Mouse (Mus musculus): ENCODE data around the gene C1qtnf12. TPM values are rescaled to one million over a fixed set of nuclear protein-coding genes. Genes with fewer than 3 reads are reported as not detected.

C1qtnf12 gene
- 113 and 116 TPM in 2 replicates for polyA plus RNA-seq (2015; fragmentation: Nextera tagmentation; extraction: Ambion mirVana)

DNA sequence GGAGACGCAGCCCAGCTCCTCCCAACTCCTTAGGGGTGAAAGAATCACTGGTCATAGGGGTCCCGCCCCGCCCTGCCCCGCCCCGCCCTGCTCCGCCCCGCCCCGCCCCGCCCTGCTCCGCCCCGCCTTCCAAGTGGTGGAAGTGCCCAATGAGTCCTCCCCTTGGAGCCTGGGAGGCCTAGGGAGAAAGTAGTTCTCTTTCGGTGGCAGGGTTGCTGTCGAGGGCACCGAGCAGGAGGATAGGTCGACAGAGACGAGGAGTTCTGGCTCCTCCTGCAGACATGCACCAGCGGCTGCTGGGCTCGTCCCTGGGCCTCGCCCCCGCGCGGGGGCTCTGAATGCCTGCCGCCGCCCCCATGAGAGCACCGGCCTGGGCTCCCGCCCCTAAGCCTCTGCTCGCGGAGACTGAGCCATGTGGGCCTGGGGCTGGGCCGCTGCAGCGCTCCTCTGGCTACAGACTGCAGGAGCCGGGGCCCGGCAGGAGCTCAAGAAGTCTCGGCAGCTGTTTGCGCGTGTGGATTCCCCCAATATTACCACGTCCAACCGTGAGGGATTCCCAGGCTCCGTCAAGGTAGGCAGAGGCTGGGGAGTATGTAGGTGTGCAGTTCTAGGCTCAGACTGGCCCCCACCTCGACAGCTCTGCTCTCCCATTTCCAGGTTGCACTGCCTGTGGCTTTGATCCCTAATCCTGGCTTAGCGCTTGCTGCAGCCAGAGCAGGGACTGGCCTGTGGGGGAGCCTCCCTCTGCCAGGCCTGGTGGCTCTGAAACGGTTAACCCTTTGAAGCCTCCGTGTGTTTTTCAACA is at the start of gene C1qtnf12:
C1qtnf12 (plus strand) TSS at position 152 of the 805 bp plus-strand sequence.
- Histone ChIP-seq H3K4me2 (ENCODE audit: low read length) (peak within 1 kb of the TSS; percentile 96), H3K36me3 (ENCODE audit: insufficient read depth, low read length) (peaks cover 25% of the 10 kb centered on the region), H3K9ac (ENCODE audit: low read depth, low read length) (peak within 1 kb of the TSS; percentile 69), H3K4me1 (replicated peaks; ENCODE audit: insufficient read depth, low read length) (no peaks in the 10 kb centered on the region; the same call in 1 of the 2 replicates), H3K9me3 (replicated peaks; ENCODE audit: low read length) (no peaks in the 10 kb centered on the region), H3K27ac (peak within 1 kb of the TSS; percentile 82), H3K4me3 (replicated peaks; ENCODE audit: low read depth, low read length) (peak within 1 kb of the TSS; percentile 59), H3K27me3 (ENCODE audit: insufficient read depth, low read length) (no peaks in the 10 kb centered on the region)
- DNase-seq (ENCODE audit: low spot score) = peak; percentile 76
- under 1% methylated on average over 42 of the region's 42 CpGs for WGBS
- TF ChIP-seq CTCF (IDR thresholded peaks at IDR 0.05; ENCODE audit: low read depth) = no peak
- peak; percentile 81 for ATAC-seq (replicated peaks; ENCODE audit: low FRiP score, low read depth)

DNA sequence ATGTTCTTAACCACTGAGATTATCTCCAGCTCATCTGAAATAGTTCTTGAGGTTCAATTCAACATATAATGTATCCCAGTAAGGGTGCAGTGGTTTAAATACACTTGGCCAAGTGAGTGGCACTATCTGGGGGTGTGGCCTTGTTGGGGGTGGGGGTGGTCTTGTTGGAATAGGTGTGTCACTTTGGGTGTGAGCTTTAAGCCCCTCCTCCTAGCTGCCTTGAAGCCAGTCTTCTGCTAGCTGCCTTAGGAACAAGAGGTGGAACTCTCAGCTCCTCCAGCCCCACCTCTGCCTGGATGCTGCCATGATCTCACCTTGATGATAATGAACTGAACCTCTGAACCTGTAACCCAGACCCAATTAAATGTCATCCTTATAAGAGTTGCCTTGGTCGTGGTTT is 30.1 kb upstream of the C1qtnf12 start:
- WGBS = 80% methylated on average over 1 of the region's 1 CpGs
- no peak for ATAC-seq (replicated peaks; ENCODE audit: low FRiP score, low read depth)
- no peak overlapping the region for H3K4me2 ChIP-seq (ENCODE audit: low read length)

DNA sequence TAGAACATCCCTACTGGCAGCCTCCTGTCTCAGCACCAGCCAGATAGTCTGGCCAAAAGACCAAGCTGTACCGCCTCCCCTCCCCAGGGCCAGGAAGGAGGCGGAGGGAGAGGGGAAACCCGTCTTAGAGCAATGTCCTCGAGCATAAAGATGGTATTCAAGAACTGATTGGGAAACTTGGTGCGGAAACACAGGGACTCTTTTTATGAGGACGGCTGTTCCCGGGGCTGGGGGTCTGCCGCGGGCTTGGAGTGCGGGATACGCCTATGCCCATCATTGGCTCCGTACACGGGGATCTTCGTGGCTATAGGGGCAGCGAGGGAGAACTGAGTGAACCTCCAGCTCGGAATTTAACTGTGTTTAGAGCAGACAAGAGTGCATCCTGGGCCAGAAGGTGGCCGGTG is 19.1 kb upstream of the C1qtnf12 start:
- Histone ChIP-seq H3K9me3 (replicated peaks; ENCODE audit: low read length) (no peaks in the 10 kb centered on the region), H3K36me3 (ENCODE audit: insufficient read depth, low read length) (0 out of 2 replicates have a peak, but pooled peaks cover 15% of the 10 kb centered on the region), H3K27ac (peak overlapping the region; percentile 88), H3K4me1 (replicated peaks; ENCODE audit: insufficient read depth, low read length) (peaks cover 13% of the 10 kb centered on the region), H3K4me2 (ENCODE audit: low read length) (peak overlapping the region; percentile 95), H3K27me3 (ENCODE audit: insufficient read depth, low read length) (no peaks in the 10 kb centered on the region), H3K4me3 (replicated peaks; ENCODE audit: low read depth, low read length) (peak overlapping the region; percentile 85), H3K9ac (ENCODE audit: low read depth, low read length) (peak overlapping the region; percentile 89)
- peak; percentile 29 for DNase-seq (ENCODE audit: low spot score)
- TF ChIP-seq CTCF (IDR thresholded peaks at IDR 0.05; ENCODE audit: low read depth) = no peak
- under 1% methylated on average over 17 of the region's 17 CpGs for WGBS
- ATAC-seq (replicated peaks; ENCODE audit: low FRiP score, low read depth) = peak; percentile 20

More for the DNA sequence above, 30.1 kb upstream of the C1qtnf12 start:
- H3K9me3 ChIP-seq (replicated peaks; ENCODE audit: low read length) = no peaks in the 10 kb centered on the region
- no peaks in the 10 kb centered on the region for H3K4me1 ChIP-seq (replicated peaks; ENCODE audit: insufficient read depth, low read length)
- no peaks in the 10 kb centered on the region for H3K27me3 ChIP-seq (ENCODE audit: insufficient read depth, low read length)
- no peak overlapping the region for H3K27ac ChIP-seq
- H3K4me3 ChIP-seq (replicated peaks; ENCODE audit: low read depth, low read length) = no peak overlapping the region
- H3K9ac ChIP-seq (ENCODE audit: low read depth, low read length) = no peak overlapping the region
- H3K36me3 ChIP-seq (ENCODE audit: insufficient read depth, low read length) = no peaks in the 10 kb centered on the region
- no peak for TF ChIP-seq CTCF (IDR thresholded peaks at IDR 0.05; ENCODE audit: low read depth)
- DNase-seq (ENCODE audit: low spot score) = no peak

DNA sequence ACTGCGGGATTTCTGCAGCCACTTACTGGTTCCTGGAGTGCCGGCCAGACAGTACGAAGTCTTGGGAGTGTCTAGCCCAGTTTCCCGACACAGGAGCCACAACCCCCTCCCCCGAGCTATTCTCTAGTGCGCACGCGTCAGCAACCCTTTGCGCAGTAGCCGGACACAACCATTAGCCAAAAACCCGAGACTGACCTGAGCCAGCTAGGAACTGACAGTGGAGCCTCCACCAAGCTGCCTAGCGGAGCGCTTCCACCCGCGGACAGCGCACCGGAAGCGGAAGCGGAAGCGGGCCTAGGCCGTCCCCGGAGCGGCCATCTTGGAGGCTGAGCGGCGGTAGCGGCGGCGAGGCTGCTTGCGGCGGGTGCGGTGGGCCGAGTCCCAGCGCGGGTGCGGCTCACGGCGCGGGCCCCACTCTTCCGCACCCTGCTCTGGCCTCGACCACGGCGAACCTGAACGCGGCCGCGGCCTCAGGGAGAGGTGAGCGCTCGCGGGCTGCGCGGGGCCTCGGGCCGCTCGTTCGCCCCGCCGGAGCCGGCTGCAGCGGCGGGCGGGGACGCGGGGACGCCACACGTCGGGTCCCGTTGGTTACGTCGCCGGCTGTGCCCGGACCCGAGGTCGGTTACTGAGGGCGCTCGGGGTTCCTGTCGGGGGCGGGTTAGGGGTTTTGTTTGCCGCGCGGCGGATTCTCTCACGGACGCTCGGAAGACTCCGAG is 18.4 kb upstream of the C1qtnf12 start, which contains the start of gene Ube2j2:
Ube2j2 (plus strand) TSS at position 298 of the 716 bp plus-strand sequence.
- WGBS = under 1% methylated on average over 69 of the region's 85 CpGs
- DNase-seq (ENCODE audit: low spot score) (peak; percentile 98), ATAC-seq (replicated peaks; ENCODE audit: low FRiP score, low read depth) (peak; percentile 99)
- Histone ChIP-seq H3K9ac (ENCODE audit: low read depth, low read length) (peak within 1 kb of the TSS; percentile 89), H3K27me3 (ENCODE audit: insufficient read depth, low read length) (no peaks in the 10 kb centered on the region), H3K36me3 (ENCODE audit: insufficient read depth, low read length) (0 out of 2 replicates have a peak, but pooled peaks cover 15% of the 10 kb centered on the region), H3K4me2 (ENCODE audit: low read length) (peak within 1 kb of the TSS; percentile 95), H3K4me1 (replicated peaks; ENCODE audit: insufficient read depth, low read length) (peaks cover 13% of the 10 kb centered on the region), H3K9me3 (replicated peaks; ENCODE audit: low read length) (no peaks in the 10 kb centered on the region), H3K4me3 (replicated peaks; ENCODE audit: low read depth, low read length) (peak within 1 kb of the TSS; percentile 85), H3K27ac (peak within 1 kb of the TSS; percentile 88)
- TF ChIP-seq CTCF (IDR thresholded peaks at IDR 0.05; ENCODE audit: low read depth) = no peak

DNA sequence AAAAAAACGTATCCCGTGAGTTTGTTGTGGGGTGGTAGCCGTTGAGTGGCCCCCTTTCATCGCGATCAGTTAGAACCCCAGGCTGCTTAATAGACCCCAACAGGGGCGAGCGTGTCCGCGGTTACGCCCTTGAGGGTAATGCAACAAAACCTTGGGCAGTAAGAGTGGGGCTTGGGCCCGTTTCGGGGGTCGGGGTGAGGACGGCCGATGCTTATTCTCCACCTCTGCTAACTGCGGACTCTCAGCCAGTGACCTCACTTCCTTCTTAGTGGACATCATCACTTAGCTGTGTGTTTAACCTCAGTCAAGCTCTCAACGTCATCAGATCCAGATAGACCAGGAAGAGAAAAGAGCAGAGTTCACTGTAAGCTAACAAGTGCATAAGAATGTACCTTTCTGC is 17.8 kb upstream of the C1qtnf12 start:
- peak overlapping the region; percentile 88 for H3K27ac ChIP-seq
- under 1% methylated on average over 17 of the region's 17 CpGs for WGBS
- ATAC-seq (replicated peaks; ENCODE audit: low FRiP score, low read depth) (no peak; the same call in 1 of the 2 replicates), DNase-seq (ENCODE audit: low spot score) (peak; percentile 37)
- peak overlapping the region; percentile 69 for H3K4me2 ChIP-seq (ENCODE audit: low read length)
- H3K9ac ChIP-seq (ENCODE audit: low read depth, low read length) = peak overlapping the region; percentile 89
- no peaks in the 10 kb centered on the region for H3K27me3 ChIP-seq (ENCODE audit: insufficient read depth, low read length)
- H3K9me3 ChIP-seq (replicated peaks; ENCODE audit: low read length) = no peaks in the 10 kb centered on the region
- TF ChIP-seq CTCF (IDR thresholded peaks at IDR 0.05; ENCODE audit: low read depth) = no peak
- peaks cover 13% of the 10 kb centered on the region for H3K4me1 ChIP-seq (replicated peaks; ENCODE audit: insufficient read depth, low read length)
- H3K36me3 ChIP-seq (ENCODE audit: insufficient read depth, low read length) = peaks cover 18% of the 10 kb centered on the region
- peak overlapping the region; percentile 85 for H3K4me3 ChIP-seq (replicated peaks; ENCODE audit: low read depth, low read length)

DNA sequence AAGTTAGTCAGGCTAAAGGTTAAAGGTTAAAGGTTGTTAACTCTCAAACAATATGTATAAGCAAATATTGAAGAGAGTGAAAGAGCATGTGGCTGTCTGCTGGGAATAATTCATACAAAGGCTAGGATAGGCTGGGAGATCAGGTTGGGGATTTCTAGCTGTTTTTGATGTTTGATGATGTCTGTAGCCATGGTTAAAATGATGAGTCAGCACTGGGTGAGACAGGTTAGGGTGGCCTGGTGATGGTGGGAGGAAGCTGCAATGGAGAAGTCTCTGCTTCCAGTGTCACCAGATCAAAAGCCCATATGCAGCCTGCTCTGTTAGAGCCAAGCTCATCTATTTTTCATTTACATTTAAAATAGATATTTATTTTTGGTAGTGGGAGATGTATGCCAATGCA is 15.0 kb upstream of the C1qtnf12 start:
- Histone ChIP-seq H3K36me3 (ENCODE audit: insufficient read depth, low read length) (peaks cover 43% of the 10 kb centered on the region), H3K9me3 (replicated peaks; ENCODE audit: low read length) (no peaks in the 10 kb centered on the region), H3K4me1 (replicated peaks; ENCODE audit: insufficient read depth, low read length) (peaks cover 13% of the 10 kb centered on the region), H3K9ac (ENCODE audit: low read depth, low read length) (no peak overlapping the region), H3K27me3 (ENCODE audit: insufficient read depth, low read length) (no peaks in the 10 kb centered on the region), H3K4me3 (replicated peaks; ENCODE audit: low read depth, low read length) (no peak overlapping the region), H3K4me2 (ENCODE audit: low read length) (no peak overlapping the region), H3K27ac (no peak overlapping the region)
- ATAC-seq (replicated peaks; ENCODE audit: low FRiP score, low read depth) = no peak
- DNase-seq (ENCODE audit: low spot score) = no peak
- no peak for TF ChIP-seq CTCF (IDR thresholded peaks at IDR 0.05; ENCODE audit: low read depth)
